8 mouse cellular contexts compared by ENCODE assay signal in genomic region chr7:122067517-122068381, GRCm38 (mm10). TPM values are rescaled to one million over a fixed set of nuclear protein-coding genes. Genes with fewer than 3 reads are reported as not detected.
DNase-seq lines count a peak whose midpoint lies in the region; ATAC-seq lines count a peak whose summit lies in the region.

No protein-coding gene starts in this region.

- WGBS in limb, embryonic 11.5 days = 1% methylated on average over 52 of the region's 58 CpGs

- H3K9ac ChIP-seq in limb, embryonic 11.5 days (ENCODE audit: low read length) = peak overlapping the region; percentile 97

- H3K4me1 ChIP-seq in limb, embryonic 11.5 days (ENCODE audit: control insufficient read depth, insufficient read depth, low read length) = peaks cover 5% of the 10 kb centered on the region

- peak; percentile 29 to 42 for DNase-seq in gastrocnemius, postnatal 4 days (ENCODE audit: low spot score in 2 of 2)
- DNase-seq in gastrocnemius, adult 8-10 months (ENCODE audit: low spot score in 2 of 2) = no peak
- DNase-seq in urinary bladder, postnatal 14 days (ENCODE audit: low spot score) = peak; percentile 19
- no peak for DNase-seq in urinary bladder, adult 2 months (ENCODE audit: low spot score)
- DNase-seq in forelimb bud, embryonic 11.5 days (ENCODE audit: low read depth, low spot score) = peak; percentile 3
- DNase-seq in limb, embryonic 11.5 days (ENCODE audit: low spot score) = no peak
- DNase-seq in naive thymus-derived CD4-positive, alpha-beta T cell, adult 2 months (ENCODE audit: low read depth) = peak; percentile 35
- no peak for DNase-seq in left cerebral cortex, adult 11 months (ENCODE audit: low spot score)

- peak overlapping the region; percentile 99 for H3K4me3 ChIP-seq in limb, embryonic 11.5 days (ENCODE audit: low read depth, low read length)

- H3K36me3 ChIP-seq in limb, embryonic 11.5 days (ENCODE audit: control insufficient read depth, insufficient read depth, low read length) = peaks cover 17% of the 10 kb centered on the region

- no peaks in the 10 kb centered on the region for H3K9me3 ChIP-seq in limb, embryonic 11.5 days (ENCODE audit: control insufficient read depth, low read length)

- H3K27ac ChIP-seq in limb, embryonic 11.5 days (replicated peaks; ENCODE audit: low read depth, low read length) = peak overlapping the region; percentile 89

- H3K27me3 ChIP-seq in limb, embryonic 11.5 days (ENCODE audit: control insufficient read depth, insufficient read depth, low read length) = no peaks in the 10 kb centered on the region

- peak overlapping the region; percentile 57 for H3K4me2 ChIP-seq in limb, embryonic 11.5 days (ENCODE audit: low read depth, severe bottlenecking)

- ATAC-seq in limb, embryonic 11.5 days (ENCODE audit: insufficient number of reproducible peaks, low FRiP score, low TSS enrichment, low read depth) = peak; percentile 36

RNA-seq across cellular contexts. Expression of gene Ears2, which starts 0.7 kb away (rescaled TPM):
- 10 to 100 TPM; 13.2 to 14.1 TPM for total RNA-seq in gastrocnemius, postnatal 4 days (2021)
- total RNA-seq in gastrocnemius, adult 8-10 months (2022) = 1 to 10 TPM; 6.4 to 9.3 (median 8.0) TPM
- 9.6 and 10.8 TPM in 2 replicates for polyA plus RNA-seq in urinary bladder, adult 2 months (2012; rRNA removed)
- polyA plus RNA-seq in limb, embryonic 11.5 days (2014; fragmentation: Nextera tagmentation; extraction: Ambion mirVana) = 17.1 and 17.8 TPM in 2 replicates

RNA-seq across cellular contexts. Expression of gene Ubfd1, which starts 0.8 kb away (rescaled TPM):
- total RNA-seq in gastrocnemius, postnatal 4 days (2021) = 10 to 100 TPM; 53.0 to 57.4 TPM
- 10 to 100 TPM; 18.3 to 22.9 (median 21.0) TPM for total RNA-seq in gastrocnemius, adult 8-10 months (2022)
- polyA plus RNA-seq in urinary bladder, adult 2 months (2012; rRNA removed) = 25.0 and 29.8 TPM in 2 replicates
- polyA plus RNA-seq in limb, embryonic 11.5 days (2014; fragmentation: Nextera tagmentation; extraction: Ambion mirVana) = 108 and 109 TPM in 2 replicates

RNA-seq across cellular contexts. Expression of gene Ndufab1, which starts 33.9 kb away (rescaled TPM):
- 100 to 1,000 TPM; 476 to 560 TPM for total RNA-seq in gastrocnemius, postnatal 4 days (2021)
- total RNA-seq in gastrocnemius, adult 8-10 months (2022) = 100 to 1,000 TPM; 535 to 610 (median 563) TPM
- 139 and 155 TPM in 2 replicates for polyA plus RNA-seq in urinary bladder, adult 2 months (2012; rRNA removed)
- polyA plus RNA-seq in limb, embryonic 11.5 days (2014; fragmentation: Nextera tagmentation; extraction: Ambion mirVana) = 661 and 703 TPM in 2 replicates

RNA-seq across cellular contexts. Expression of gene Gga2, which starts 46.7 kb away (rescaled TPM):
- 10 to 100 TPM; 47.7 to 52.9 TPM for total RNA-seq in gastrocnemius, postnatal 4 days (2021)
- total RNA-seq in gastrocnemius, adult 8-10 months (2022) = 10 to 100 TPM; 13.3 to 17.0 (median 15.2) TPM
- polyA plus RNA-seq in urinary bladder, adult 2 months (2012; rRNA removed) = 62.1 and 62.7 TPM in 2 replicates
- polyA plus RNA-seq in limb, embryonic 11.5 days (2014; fragmentation: Nextera tagmentation; extraction: Ambion mirVana) = 90.2 and 108 TPM in 2 replicates

Comparison
In these comparisons a context has a peak if more than half of its experiments do, and no peak if none do; other contexts are left out.
1. DNase-seq: peak in gastrocnemius, postnatal 4 days (2 of 2), urinary bladder, postnatal 14 days (single experiment), forelimb bud, embryonic 11.5 days (single experiment) and naive thymus-derived CD4-positive, alpha-beta T cell, adult 2 months (single experiment); none in gastrocnemius, adult 8-10 months (0 of 2), urinary bladder, adult 2 months (single experiment), limb, embryonic 11.5 days (single experiment) and left cerebral cortex, adult 11 months (single experiment).